Mouse (Mus musculus): ENCODE data around the gene Gm28360. TPM values are rescaled to one million over a fixed set of nuclear protein-coding genes. Genes with fewer than 3 reads are reported as not detected.

Gm28360 gene
- total RNA-seq (2023) = not detected

GRCm38 (mm10) chr1:117829781-117830180, at the start of gene Gm28360:
TSS of gene Gm28360 (plus strand) at chr1:117830081.

DNA sequence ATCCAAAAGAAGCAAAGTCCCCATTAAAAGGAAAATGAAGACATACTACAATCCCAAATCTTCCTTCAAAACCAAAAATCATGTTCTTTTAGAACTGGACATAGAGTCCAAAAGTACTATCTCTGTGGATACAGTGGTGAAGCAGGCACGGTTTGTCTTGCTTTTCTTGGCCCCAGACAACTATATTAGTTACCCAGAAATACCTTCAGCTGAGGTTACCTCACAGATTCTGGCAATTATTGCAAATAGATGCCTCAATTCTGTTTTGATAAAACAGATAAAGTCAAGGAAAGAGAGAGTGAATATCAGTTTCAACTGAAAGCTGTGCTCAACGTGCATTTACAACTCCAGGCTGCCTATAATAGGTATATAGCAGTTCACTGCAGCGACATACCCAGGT, 49.0 kb upstream of the Gm28360 start, which contains the start of gene B020011L13Rik:
B020011L13Rik (plus strand) TSS at position 301 of the 400 bp plus-strand sequence.

Other genes with a start within 250 kb of the Gm28360 start
- not detected for gene Gm28363, start 132.9 kb upstream of the Gm28360 start, total RNA-seq (2023)
- gene B020011L13Rik, start 48.9 kb upstream of the Gm28360 start, total RNA-seq (2023) = not detected
- gene Gm28168, start 97.9 kb downstream of the Gm28360 start, total RNA-seq (2023) = not detected
- not detected for gene Gm7145, start 135.9 kb downstream of the Gm28360 start, total RNA-seq (2023)